Mouse (Mus musculus): ENCODE measurements around the gene Tmcc2. TPM values are rescaled to one million over a fixed set of nuclear protein-coding genes. Genes with fewer than 3 reads are reported as not detected.

The Tmcc2 gene
- total RNA-seq, 2 experiments from 2014 or later, result 29.4 to 40.8 TPM

DNA sequence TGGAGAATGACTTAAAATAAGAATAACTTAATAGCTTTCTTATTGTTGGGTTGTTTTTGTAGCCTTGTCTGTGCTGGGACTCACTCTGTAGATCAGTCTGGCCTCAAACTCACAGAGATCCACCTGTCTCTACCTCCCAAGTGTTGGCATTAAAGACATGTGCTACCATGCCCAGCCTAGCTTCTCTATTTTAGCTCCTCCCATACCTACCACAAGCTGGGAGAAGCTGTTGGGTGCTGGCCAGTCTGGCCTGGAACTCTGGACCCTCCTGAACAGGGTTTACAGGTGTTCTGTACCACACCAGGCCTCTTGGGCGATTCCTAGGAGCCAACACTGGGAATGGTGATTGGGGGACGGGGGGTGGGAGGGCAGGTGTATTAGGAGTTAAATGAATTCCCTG lies 47.9 kb downstream of the Tmcc2 start:
- Histone ChIP-seq H3K27ac (no peak overlapping the region), H3K4me3 (no peak overlapping the region)
- no peak for TF ChIP-seq CTCF (IDR thresholded peaks at IDR 0.05)
- intact Hi-C loops (cut with DNase I), result no loop called here
- no peak for DNase-seq

DNA sequence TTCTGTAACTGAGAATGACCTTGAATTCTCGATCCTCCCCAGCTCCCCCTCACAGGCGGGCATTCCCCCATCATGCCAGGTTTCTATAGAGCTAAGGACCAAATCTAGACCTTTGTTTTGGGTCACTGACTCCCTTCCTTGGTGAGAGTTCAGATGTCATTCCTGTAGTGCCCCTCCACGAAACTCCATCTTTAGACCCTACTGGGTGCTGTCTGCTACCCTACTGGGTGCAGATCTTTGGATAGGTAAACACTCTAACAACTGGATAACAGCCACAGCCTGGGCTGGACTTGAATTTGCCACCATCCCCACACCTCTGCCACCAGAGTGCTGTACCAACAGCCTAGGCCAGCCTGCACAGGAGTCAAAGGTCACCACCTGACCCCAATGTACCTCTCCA lies 48.6 kb downstream of the Tmcc2 start:
- intact Hi-C loops (cut with DNase I), result no loop called here
- peak overlapping the region; percentile 78 for H3K27ac ChIP-seq
- TF ChIP-seq CTCF (IDR thresholded peaks at IDR 0.05), result no peak
- no peak for DNase-seq
- H3K4me3 ChIP-seq, result peak overlapping the region; percentile 45

DNA sequence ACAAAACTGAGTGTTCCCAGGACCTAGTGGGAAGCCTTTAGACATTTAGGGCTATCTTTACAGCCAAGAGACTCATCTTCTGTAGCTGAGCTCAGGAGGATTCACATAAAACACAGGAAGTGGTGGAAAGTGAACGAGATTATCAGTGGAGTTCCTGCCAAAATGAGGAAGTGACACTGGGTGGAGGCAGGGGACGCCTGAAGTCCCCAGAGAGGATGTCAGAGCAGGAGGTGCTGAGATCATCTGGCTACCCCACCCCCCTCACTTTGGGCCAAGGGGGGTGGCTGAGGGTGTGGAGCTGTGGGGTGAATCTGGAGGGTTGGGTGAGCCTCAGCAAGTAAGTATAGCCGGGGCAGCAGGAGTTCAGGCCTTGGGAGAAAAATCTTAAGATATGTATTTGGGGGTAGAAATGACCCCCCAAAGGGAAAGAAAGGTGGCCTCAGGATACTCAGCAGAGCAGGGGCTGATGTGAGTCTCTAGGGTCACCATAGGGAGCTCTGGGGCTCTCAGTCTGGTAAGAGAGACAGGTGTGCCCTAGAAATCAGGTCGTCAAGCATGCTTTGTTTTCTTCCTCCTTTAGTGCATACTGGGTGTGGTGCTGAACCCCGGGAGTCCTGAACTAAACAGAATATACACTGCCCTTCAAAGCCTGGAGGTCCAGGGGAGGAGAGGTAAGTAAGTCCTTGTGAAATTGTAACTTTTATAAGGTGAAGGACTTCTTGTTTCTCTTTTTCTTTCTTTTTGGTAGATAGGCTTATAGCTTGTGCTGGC lies 49.2 kb downstream of the Tmcc2 start:
- TF ChIP-seq CTCF (IDR thresholded peaks at IDR 0.05), result no peak
- peak overlapping the region; percentile 78 for H3K27ac ChIP-seq
- intact Hi-C loops (cut with DNase I), result no loop called here
- DNase-seq, result peak; percentile 77
- peak overlapping the region; percentile 45 for H3K4me3 ChIP-seq

DNA sequence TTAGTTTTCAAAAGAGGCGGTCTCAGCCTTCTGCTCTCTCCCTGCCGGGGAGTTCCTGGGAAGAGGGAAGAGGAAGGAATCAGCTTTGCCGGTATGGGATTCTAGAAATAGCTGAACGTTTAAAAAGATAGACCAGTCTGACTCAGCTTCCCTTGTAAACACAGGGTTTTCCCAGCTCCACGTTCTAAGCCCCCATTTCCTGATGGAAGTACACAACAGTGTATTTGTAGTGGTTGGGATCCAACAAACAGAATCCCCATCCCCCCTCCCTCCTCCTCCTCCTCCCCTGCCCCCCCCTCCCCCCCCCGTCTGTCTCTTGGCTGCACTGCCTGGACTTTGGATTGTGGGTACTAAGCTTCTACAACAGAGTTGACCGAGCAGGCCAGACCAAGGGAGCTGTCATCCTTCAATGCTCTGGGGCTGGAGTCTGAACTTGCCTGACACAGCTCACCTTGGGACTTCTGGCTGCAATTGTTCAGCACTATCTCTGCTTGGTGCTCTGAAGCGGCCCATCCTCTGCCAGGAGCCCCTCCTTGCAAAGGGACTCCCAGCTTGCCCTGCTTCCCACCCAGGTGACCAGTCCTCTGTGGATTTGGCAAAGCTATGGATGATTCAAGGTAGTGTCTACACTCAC lies 52.9 kb downstream of the Tmcc2 start:
- no peak for DNase-seq
- no peak for TF ChIP-seq CTCF (IDR thresholded peaks at IDR 0.05)
- intact Hi-C loops (cut with DNase I), result no loop called here
- Histone ChIP-seq H3K27ac (peak overlapping the region; percentile 56), H3K4me3 (no peak overlapping the region)

DNA sequence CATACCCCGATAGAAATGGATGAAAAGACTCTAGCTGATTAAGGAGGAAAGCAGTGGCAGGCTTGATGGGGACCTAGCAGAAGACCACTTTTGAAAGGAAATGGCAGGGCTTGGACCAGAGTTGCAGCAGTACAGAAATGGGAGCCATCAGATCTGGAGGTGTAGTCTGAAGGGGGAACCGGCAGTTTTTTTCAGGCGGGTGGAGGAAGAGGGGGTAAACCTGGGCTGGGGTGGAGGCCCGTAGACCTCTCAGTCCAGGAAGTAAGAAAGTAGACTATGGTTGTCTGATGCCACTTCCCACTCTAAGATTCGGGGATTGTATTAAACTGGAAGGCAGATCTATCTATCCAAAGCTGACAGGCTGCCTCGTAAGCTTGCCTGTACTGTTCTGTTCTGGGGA lies 54.2 kb downstream of the Tmcc2 start:
- no peak for DNase-seq
- H3K4me3 ChIP-seq, result no peak overlapping the region
- no peak for TF ChIP-seq CTCF (IDR thresholded peaks at IDR 0.05)
- peak overlapping the region; percentile 56 for H3K27ac ChIP-seq
- intact Hi-C loops (cut with DNase I), result no loop called here

DNA sequence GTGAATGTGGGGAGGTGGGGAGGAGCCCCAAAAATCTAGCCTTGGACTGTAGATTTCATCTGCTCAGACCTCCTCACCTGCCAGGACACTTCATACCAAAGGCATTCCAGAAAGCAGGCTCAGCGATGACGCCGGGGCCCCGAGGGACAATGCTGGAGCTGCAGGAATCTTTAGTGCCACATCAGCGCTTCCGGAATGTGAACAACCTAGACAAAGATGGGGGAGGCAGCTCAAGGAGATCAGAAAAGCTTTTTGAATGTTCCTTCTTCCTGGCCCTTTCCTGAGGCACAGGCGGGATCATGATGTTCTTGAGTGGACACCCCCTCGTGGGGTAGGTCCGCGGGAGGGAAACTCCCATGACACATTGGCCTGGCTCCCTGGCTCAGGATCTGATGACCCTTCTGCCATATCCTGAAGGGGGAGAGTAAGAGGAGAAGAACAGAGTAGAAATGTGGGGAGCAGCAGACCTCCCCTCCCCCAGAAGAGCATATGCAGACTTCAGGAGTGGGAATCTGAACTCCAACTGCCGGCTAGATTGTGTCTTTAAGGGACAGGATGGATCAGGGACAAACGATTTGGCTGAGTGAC lies 55.6 kb downstream of the Tmcc2 start:
- intact Hi-C loops (cut with DNase I), result no loop called here
- H3K27ac ChIP-seq, result peak overlapping the region; percentile 75
- DNase-seq, result peak; percentile 72
- no peak overlapping the region for H3K4me3 ChIP-seq
- no peak for TF ChIP-seq CTCF (IDR thresholded peaks at IDR 0.05)

DNA sequence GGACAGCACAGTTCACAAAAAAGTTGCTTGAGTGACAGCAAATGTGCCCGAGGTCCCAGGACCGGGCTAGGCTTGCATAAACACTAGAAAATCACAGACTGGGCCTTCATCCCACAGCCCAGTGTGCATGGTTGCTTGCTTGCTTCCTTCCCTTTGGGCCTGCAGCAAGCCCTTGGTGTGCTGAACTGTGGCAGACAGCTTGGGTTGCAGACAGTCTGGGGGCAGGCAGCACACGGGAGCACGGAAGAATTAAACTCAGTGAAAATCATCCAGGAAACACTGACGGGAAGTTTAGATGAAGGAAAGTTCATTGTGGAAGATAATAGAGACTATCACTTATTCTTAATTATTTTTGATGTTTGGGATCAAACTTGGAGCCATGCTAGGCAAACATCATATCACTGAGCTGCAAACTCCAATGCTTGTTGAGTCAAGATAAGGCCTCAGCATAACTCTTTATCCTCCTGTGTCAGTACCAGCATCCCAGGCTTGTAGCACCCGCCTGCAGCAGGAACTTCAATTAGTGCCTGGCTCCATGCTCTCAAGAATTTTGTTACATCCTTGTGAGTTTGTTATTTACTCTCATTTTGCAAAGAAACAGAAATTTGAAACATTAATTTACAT lies 56.8 kb downstream of the Tmcc2 start:
- intact Hi-C loops (cut with DNase I), result no loop called here
- no peak for DNase-seq
- peak overlapping the region; percentile 75 for H3K27ac ChIP-seq
- H3K4me3 ChIP-seq, result no peak overlapping the region
- TF ChIP-seq CTCF (IDR thresholded peaks at IDR 0.05), result no peak

DNA sequence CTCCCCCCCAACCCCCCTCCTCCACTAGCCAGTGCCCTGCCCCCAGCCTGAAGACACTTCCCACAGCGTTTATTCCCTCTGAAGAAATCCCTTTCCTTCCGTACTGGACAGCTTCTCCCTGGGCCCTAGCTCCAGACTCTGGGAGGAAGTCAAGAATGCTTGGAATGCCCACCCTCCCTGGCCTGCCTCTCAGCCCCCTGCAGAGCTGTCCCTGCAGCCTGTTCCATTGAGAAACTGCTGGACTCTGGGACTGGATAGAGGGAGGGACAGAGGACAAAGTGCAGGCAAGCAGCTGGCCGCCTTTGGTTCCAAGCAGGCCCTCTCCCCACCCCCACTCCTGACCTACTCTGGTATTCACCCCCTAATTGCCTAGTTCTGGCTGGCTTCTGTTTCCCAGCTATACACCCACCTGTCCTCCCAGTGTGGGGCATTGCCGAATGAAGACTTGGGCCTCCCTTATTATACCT lies 57.4 kb downstream of the Tmcc2 start:
- no peak overlapping the region for H3K4me3 ChIP-seq
- peak; percentile 75 for DNase-seq
- intact Hi-C loops (cut with DNase I), result no loop called here
- TF ChIP-seq CTCF (IDR thresholded peaks at IDR 0.05), result no peak
- peak overlapping the region; percentile 75 for H3K27ac ChIP-seq

DNA sequence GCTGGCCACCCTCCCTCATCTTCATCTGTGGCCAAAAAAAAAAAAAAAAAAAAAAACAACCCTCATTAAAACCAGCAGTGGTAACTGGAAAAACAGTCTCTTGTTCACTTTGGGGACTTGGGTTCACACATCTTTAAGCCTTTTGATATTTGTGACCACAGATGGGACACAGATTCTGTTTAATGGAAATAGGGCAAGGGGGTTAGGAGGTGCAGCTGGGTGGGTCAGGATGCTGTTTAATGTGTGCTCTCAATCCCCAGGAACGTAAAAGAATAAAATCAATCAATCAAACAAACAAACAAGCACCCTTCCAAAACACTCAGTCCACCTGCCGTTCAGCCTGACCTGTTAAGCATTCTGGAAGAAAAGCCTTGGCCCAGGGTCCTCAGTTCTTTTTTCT lies 57.9 kb downstream of the Tmcc2 start:
- DNase-seq, result no peak
- H3K27ac ChIP-seq, result peak overlapping the region; percentile 75
- no peak for TF ChIP-seq CTCF (IDR thresholded peaks at IDR 0.05)
- intact Hi-C loops (cut with DNase I), result no loop called here
- no peak overlapping the region for H3K4me3 ChIP-seq

DNA sequence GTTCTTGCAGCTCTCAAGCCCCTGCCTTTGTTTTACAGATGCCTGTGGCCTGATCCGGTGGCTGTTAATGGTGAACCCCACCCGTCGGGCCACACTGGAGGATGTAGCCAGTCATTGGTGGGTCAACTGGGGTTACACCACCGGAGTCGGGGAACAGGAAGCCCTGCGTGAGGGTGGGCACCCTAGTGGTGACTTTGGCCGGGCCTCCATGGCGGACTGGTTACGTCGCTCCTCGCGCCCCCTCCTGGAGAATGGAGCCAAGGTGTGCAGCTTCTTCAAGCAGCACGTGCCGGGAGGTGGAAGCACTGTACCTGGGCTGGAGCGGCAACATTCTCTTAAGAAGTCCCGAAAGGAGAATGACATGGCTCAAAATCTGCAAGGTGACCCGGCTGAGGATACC lies 59.8 kb downstream of the Tmcc2 start:
- Histone ChIP-seq H3K27ac (no peak overlapping the region), H3K4me3 (no peak overlapping the region)
- DNase-seq, result no peak
- intact Hi-C loops (cut with DNase I), result no loop called here
- no peak for TF ChIP-seq CTCF (IDR thresholded peaks at IDR 0.05)

DNA sequence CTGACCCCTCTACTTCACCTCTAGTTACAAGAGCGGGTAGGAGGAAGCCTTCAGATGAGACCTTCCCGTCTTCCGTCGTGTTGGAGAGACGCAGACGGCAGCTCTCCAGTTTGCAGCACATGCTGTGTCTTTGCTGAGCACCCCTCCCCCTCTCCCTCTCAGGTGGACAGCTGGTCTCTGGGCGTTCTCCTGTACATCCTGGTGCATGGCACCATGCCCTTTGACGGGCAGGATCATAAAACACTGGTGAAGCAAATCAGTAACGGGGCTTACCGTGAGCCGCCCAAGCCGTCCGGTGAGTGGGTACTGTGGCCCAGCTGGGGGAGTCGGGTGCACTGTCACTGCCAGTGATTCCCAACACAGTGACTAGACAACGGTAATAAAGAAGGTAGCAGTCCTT lies 60.7 kb downstream of the Tmcc2 start:
- intact Hi-C loops (cut with DNase I), result no loop called here
- TF ChIP-seq CTCF (IDR thresholded peaks at IDR 0.05), result no peak

DNA sequence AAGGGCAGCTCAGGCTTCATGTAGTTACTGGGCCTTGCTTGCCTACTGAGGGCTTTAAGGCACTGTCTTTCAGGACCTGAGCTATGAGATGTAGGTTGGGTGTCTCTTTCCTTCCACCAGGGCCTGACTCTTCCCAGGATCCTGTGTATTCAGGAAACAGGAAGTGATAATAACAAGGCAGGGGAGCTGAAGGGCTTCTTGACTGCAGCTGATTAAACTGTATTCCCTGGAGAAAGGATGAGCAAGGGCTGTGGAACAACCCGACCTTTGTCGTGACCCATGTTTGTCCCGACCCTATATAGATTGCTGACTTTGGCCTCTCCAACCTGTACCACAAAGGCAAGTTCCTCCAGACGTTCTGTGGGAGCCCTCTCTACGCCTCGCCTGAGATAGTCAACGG lies 61.4 kb downstream of the Tmcc2 start:
- H3K4me3 ChIP-seq, result no peak overlapping the region
- no peak for DNase-seq
- TF ChIP-seq CTCF (IDR thresholded peaks at IDR 0.05), result no peak
- no peak overlapping the region for H3K27ac ChIP-seq
- intact Hi-C loops (cut with DNase I), result no loop called here

More for the DNA sequence above, 60.7 kb downstream of the Tmcc2 start:
- H3K27ac ChIP-seq, result no peak overlapping the region
- H3K4me3 ChIP-seq, result no peak overlapping the region
- DNase-seq, result no peak

DNA sequence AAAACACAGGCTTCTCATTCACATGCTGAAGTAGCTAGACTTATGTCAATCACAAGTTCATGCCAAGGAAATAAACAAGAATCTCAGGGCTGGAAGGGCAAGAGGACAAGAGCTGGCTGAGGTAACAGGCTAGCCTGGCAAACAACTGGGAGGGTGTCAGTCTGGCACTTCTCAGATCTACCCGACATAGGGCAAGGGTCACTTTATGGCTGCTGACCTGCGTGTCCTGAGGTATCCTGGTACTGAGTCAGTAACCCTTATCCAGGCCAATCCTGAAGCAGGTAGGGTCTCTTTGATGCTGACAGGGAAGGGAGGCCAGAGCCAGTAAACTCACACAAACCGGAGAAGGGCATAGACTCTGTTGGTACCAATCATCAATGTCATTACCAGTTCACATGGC lies 62.5 kb downstream of the Tmcc2 start:
- Histone ChIP-seq H3K27ac (no peak overlapping the region), H3K4me3 (no peak overlapping the region)
- DNase-seq, result no peak
- no peak for TF ChIP-seq CTCF (IDR thresholded peaks at IDR 0.05)
- intact Hi-C loops (cut with DNase I), result no loop called here

Data from gastrocnemius, adult 2 months (tissue).